Mouse (Mus musculus): ENCODE data around the gene Sh2d4b.

DNA sequence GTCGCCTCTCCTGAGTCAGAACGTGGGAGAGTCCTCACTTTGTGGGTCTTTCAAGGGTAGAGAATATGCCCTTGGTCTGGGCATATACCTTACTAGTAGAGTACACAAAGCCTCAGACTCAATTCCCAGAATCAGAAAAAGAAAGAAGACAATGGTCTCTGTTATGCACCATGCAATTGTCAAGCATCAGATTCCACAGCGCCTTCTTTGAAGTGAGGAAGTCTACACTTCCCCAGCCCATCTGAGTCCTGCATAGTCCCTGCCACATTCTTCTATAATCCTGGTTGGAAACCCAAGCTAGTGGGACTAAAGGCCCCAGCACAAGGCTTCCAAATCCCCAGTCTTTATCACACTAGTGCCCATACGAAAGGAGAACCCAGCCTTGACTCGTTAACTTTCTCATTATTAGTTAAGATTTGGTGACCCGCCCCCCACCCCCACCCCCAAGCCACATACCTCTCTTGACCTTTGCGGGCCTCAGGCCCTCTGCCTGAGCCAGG is 690 bp downstream of the Sh2d4b start:
- TF ChIP-seq CTCF (IDR thresholded peaks at IDR 0.05; ENCODE audit: borderline replicate concordance, control insufficient read depth, extremely low read depth, insufficient read depth, low read length, poor library complexity) (no peak), POLR2A (IDR thresholded peaks at IDR 0.05; ENCODE audit: control insufficient read depth, extremely low read depth, insufficient read depth, low read length, poor library complexity) (no peak)
